Mouse (Mus musculus) hindbrain, embryonic 15.5 days (tissue): ENCODE measurements around the gene Ubald1. TPM values are rescaled to one million over a fixed set of nuclear protein-coding genes. Genes with fewer than 3 reads are reported as not detected.

Source experiments
- ATAC-seq: fragments of 200-750 bp; cut with Nextera tagmentation; 2 replicates; pipeline ENCODE4 v1.8.0; 2017; ENCODE audit warnings: low read depth, moderate number of reproducible peaks, moderate TSS enrichment; ENCODE audit not compliant: low FRiP score
- H3K27ac ChIP-seq: fragments of 300-500 bp; sonication (generic); replicated peaks from 2 replicates; pipeline ENCODE4 v1.5.1; 2015; ENCODE audit warnings: mild to moderate bottlenecking, inconsistent platforms
- H3K27me3 ChIP-seq: fragments of 300-500 bp; sonication (generic); 2 replicates; pipeline ENCODE4 v1.6.1; 2015; ENCODE audit warnings: control low read depth, inconsistent platforms
- H3K36me3 ChIP-seq: fragments of 300-500 bp; sonication (generic); 2 replicates; pipeline ENCODE4 v1.6.1; 2015; ENCODE audit warnings: control low read depth, inconsistent platforms
- H3K4me1 ChIP-seq: fragments of 300-500 bp; sonication (generic); replicated peaks from 2 replicates; pipeline ENCODE4 v1.6.1; 2015; ENCODE audit warnings: control low read depth, inconsistent platforms
- H3K4me2 ChIP-seq: fragments of 300-500 bp; sonication (generic); 2 replicates; pipeline ENCODE4 v1.6.1; 2015; ENCODE audit warnings: moderate library complexity, mild to moderate bottlenecking, inconsistent platforms
- H3K4me3 ChIP-seq: fragments of 300-500 bp; sonication (generic); 2 replicates; pipeline ENCODE4 v1.5.1; 2015; ENCODE audit warnings: mild to moderate bottlenecking, inconsistent platforms
- H3K9ac ChIP-seq: fragments of 300-500 bp; sonication (generic); 2 replicates; pipeline ENCODE4 v1.6.1; 2015; ENCODE audit warnings: inconsistent platforms
- H3K9me3 ChIP-seq: fragments of 300-500 bp; sonication (generic); 2 replicates; pipeline ENCODE4 v1.6.1; 2016; ENCODE audit warnings: control low read depth, inconsistent platforms
- WGBS: fragments of 180-500 bp; shearing (Covaris S2); methylation state at CpG from one replicate; pipeline ENCODE4 v1.1.7; 2015; 5-methylcytosine and 5-hydroxymethylcytosine counted together
- polyA plus RNA-seq: library from polyadenylated mRNA; unstranded; fragments of >200 nt; fragmentation: Nextera tagmentation; extraction: Ambion mirVana; gene quantifications from 2 replicates; pipeline ENCODE4 v1.2.1, GENCODE M21; 2015

The Ubald1 gene
- polyA plus RNA-seq, 1 experiment from 2014 or later = 69.2 TPM

DNA sequence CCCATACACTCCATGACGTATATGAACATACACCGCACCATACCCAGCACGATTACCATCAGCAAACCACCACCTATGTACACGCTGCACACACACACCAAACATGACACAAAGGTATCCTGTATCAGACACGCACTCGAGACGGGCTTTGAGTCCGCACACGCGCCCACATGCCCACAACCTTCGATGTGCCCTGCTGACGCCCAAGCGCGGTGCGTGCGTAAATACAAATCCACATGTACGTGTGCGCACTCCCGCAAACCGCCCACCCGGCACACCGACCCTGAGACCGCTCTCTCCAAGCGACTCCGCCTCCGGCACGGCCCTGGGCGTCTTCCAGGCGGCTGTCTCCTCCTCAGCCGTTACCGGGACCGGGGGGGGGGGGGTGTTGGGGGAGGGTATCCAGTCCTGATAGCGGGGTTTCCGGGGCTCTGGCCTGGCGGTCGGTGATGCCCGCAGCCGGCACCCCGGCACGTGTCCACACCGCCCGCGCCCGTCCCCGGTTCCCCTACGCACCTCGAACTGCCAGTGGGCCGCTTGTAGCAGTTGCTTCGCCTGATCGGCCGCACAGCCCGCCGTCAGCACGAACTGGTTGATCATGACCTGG lies 911 bp downstream of the Ubald1 start:
- H3K36me3 ChIP-seq = no peaks in the 10 kb centered on the region
- H3K4me3 ChIP-seq = peak overlapping the region; percentile 81
- no peaks in the 10 kb centered on the region for H3K9me3 ChIP-seq
- H3K27ac ChIP-seq = peak overlapping the region; percentile 98
- peaks cover 49% of the 10 kb centered on the region for H3K4me1 ChIP-seq
- H3K27me3 ChIP-seq = no peaks in the 10 kb centered on the region
- H3K4me2 ChIP-seq = peak overlapping the region; percentile 65
- WGBS = under 1% methylated on average over 53 of the region's 54 CpGs
- ATAC-seq = peak; percentile 27
- peak overlapping the region; percentile 68 for H3K9ac ChIP-seq

DNA sequence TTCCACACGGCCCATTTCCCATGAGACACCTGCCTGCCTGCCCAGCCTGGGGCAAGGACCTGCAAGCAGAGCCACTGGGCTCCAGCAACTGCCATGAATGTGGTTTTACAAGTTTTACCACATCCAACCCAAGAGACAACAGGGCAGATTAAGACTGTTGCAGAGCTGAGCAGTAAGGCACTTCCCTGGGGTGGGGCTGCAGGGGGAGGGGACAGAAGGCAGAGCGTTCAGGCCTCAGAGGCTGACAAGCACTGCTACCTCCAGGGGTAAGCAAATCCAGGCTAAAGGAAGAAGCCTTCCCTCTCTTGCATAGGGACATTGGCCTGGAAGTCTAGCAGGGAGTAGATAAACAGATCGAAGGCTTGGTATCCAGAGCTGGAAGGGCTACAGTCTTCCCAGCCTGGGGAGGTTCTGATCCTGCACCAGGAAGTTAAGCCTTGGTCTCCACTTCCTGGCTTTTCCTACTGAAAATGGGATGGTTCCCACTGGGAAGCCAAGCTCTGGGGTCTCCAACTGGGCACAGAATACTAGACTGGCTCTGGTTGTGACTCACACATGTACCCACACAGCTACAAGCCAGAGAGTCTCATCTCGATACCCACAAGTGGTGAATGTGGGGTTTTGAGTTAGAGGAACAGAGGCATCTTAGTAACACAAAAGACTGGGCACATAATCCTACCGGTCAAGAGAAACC lies 1.8 kb downstream of the Ubald1 start:
- Histone ChIP-seq H3K27me3 (no peaks in the 10 kb centered on the region), H3K36me3 (no peaks in the 10 kb centered on the region), H3K4me1 (peaks cover 49% of the 10 kb centered on the region), H3K27ac (peak overlapping the region; percentile 98), H3K4me2 (peak overlapping the region; percentile 65), H3K4me3 (peak overlapping the region; percentile 81), H3K9ac (peak overlapping the region; percentile 68), H3K9me3 (no peaks in the 10 kb centered on the region)
- 37% methylated on average over 5 of the region's 5 CpGs for WGBS
- no peak for ATAC-seq

DNA sequence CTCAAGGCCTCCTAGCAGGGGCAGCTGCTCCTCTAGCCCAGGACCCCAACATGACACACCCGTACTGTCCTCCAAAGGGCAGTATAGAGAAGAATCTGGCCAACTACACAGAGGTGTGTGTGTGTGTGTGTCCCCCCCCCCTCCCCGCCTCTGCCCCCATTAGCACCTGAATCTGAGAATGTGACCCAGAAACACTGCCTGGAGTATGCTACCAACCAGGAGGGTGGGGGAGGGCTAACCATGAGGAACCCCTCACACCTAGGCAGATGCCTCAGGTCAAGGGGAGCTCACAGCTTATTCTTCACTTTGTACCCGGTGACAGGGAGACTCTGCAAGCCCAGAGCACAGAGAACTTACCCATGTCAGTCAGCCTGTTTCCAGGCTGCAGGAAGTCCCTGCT lies 2.4 kb downstream of the Ubald1 start:
- Histone ChIP-seq H3K4me2 (peak overlapping the region; percentile 65), H3K9me3 (no peaks in the 10 kb centered on the region), H3K27ac (peak overlapping the region; percentile 98), H3K27me3 (no peaks in the 10 kb centered on the region), H3K9ac (peak overlapping the region; percentile 68), H3K36me3 (0 out of 2 replicates have a peak, but pooled peaks cover 1% of the 10 kb centered on the region), H3K4me1 (peaks cover 49% of the 10 kb centered on the region), H3K4me3 (peak overlapping the region; percentile 81)
- 69% methylated on average over 3 of the region's 3 CpGs for WGBS
- no peak for ATAC-seq

DNA sequence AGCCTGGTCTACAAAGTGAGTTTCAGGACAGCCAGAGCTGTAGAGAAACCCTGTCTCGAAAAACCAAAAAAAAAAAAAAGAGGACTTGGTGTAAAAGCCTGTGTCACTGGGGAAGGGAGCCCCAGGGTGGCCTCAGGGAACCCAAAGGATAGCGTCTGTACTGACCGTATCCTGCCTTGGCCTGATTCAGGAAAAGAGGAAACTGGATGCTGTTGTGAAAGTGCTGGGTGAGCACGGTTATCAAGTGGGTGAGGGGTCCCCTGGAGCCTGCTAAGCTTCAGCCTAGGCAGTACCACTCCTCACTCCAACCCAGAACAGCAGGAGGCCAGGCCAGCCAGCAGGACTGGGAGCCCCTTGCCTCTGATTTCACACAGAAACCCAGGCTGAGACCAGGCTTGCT lies 2.9 kb downstream of the Ubald1 start:
- Histone ChIP-seq H3K4me3 (no peak overlapping the region), H3K36me3 (0 out of 2 replicates have a peak, but pooled peaks cover 3% of the 10 kb centered on the region), H3K4me2 (no peak overlapping the region), H3K9me3 (no peaks in the 10 kb centered on the region), H3K27ac (no peak overlapping the region), H3K27me3 (no peaks in the 10 kb centered on the region), H3K4me1 (peaks cover 49% of the 10 kb centered on the region), H3K9ac (0 out of 2 replicates have a peak overlapping the region, but pooled peaks have one; percentile 68)
- 85% methylated on average over 4 of the region's 4 CpGs for WGBS
- ATAC-seq = no peak

DNA sequence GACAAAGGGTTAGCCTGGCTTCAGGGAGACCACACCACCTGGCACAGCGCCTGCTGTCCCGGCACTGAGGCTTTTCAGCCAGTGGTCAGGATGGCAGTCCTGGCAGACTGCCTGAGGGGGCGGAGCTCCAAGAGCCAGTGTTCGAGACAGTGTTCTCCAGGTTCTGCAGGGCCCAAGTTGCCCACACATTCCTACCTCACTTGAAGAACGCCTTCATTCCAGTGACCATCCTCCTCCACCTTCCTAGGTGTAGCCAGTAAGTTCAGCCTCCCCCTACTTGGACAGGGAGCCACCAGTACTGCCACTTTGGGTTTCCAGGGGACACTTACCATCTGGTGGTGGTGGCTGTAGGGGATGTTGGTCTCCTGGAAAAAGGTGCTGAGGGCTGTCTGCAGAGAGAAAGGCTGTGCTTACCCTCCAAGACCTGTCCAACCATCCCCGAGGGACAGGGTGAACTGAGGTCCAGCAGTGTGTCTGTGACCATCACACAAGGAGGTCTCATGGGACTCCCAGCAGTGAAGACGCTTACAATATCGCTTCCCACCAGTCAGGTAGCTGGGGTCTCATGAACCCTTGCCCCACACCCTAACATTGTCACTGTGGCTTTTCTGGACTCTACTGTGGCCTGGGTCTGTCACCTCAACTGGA lies 4.0 kb downstream of the Ubald1 start:
- WGBS = 72% methylated on average over 8 of the region's 8 CpGs
- Histone ChIP-seq H3K27me3 (no peaks in the 10 kb centered on the region), H3K36me3 (0 out of 2 replicates have a peak, but pooled peaks cover 3% of the 10 kb centered on the region), H3K4me1 (peaks cover 39% of the 10 kb centered on the region), H3K9me3 (no peaks in the 10 kb centered on the region), H3K27ac (no peak overlapping the region), H3K4me3 (no peak overlapping the region), H3K9ac (no peak overlapping the region), H3K4me2 (no peak overlapping the region)
- ATAC-seq = no peak

DNA sequence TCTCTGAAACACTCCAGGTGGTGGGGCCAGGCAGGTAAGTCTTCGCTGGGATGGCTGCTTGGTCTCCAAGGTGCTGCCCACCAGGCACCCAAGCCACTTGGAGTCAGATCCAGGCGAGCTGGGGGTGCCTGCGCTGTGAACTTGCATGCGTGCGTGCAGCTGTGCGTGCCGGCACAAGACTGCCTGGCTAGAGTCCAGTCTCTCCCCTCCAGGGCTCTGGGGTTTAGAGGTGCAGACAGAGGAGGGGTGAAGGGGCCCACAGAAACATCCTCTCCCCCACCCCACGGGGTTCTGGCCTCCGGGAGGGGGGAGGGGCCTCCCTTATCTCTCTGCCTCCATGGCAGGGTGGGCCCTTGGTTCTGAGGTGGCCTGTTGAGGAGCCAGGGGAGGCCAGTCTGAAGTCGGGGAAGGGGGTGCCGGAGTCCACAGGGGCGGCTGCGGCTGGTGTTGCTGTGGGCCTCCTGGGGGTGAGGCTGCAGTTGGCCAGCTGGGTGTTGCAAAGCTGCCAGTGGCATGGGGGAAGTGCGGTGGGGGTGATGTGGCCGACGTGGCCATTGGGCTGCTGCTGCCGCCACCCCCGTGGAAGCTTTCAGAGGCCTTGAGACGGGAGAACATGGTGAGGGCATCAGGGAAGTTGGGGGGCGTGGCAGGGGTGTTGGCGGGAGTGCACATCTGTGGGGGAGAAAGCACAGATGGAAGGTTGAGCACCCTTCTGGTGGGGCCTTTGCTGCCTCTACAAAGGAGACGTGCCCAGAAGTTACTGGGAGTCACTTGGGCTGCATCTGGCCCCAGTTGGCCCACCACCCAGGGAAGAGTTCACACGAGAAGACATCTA lies 4.7 kb downstream of the Ubald1 start:
- 77% methylated on average over 23 of the region's 23 CpGs for WGBS
- Histone ChIP-seq H3K36me3 (0 out of 2 replicates have a peak, but pooled peaks cover 3% of the 10 kb centered on the region), H3K4me3 (no peak overlapping the region), H3K27me3 (no peaks in the 10 kb centered on the region), H3K9ac (no peak overlapping the region), H3K4me1 (peaks cover 37% of the 10 kb centered on the region), H3K9me3 (no peaks in the 10 kb centered on the region), H3K4me2 (no peak overlapping the region), H3K27ac (no peak overlapping the region)
- no peak for ATAC-seq

DNA sequence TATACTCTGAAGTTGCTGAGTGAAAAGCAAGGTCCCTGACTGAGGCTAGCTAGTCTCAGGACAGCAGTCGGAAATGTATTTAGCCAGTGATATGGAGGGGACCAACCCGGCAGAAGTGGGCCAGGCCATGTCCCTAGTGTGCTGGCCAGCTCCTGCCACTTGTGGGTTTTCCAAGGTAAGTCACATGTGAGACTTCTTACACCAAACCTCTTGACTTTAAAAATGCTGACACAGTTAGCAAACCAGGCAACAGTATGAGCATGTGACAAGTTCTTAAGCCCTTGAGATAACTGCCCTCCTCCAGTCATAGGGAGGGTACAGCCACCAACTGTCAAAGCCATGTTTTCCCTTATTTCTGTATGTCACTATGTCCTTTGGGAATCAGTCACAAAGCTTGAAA lies 8.2 kb downstream of the Ubald1 start:
- H3K36me3 ChIP-seq = 0 out of 2 replicates have a peak, but pooled peaks cover 8% of the 10 kb centered on the region
- no peak for ATAC-seq
- 85% methylated on average over 2 of the region's 2 CpGs for WGBS
- H3K4me2 ChIP-seq = no peak overlapping the region
- no peaks in the 10 kb centered on the region for H3K27me3 ChIP-seq
- H3K9me3 ChIP-seq = no peaks in the 10 kb centered on the region
- no peak overlapping the region for H3K27ac ChIP-seq
- H3K4me3 ChIP-seq = no peak overlapping the region
- no peak overlapping the region for H3K9ac ChIP-seq
- peaks cover 19% of the 10 kb centered on the region; the same call in 1 of the 2 replicates for H3K4me1 ChIP-seq

DNA sequence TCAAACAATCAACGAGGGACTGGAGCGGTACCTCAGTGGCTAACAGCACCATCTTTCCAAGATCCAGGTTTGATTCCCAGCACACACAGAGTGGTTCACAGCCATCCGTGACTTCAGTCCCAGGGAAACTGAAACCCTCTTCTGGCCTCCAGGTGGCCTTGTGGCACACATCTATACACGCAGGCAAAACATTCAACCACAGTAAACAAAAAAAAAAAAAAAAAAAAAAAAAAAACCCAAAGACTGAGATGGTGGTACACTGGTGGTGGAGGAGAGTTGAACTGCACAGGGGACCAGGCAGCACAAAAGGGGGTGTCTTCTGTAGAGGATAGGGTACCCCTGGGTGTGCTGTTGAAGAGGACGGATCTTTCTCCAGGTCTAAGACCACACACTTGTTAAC lies 9.6 kb downstream of the Ubald1 start:
- Histone ChIP-seq H3K4me1 (peaks cover 5% of the 10 kb centered on the region; the same call in 1 of the 2 replicates), H3K27me3 (no peaks in the 10 kb centered on the region), H3K27ac (no peak overlapping the region), H3K9me3 (no peaks in the 10 kb centered on the region), H3K9ac (no peak overlapping the region), H3K4me3 (no peak overlapping the region), H3K36me3 (0 out of 2 replicates have a peak, but pooled peaks cover 8% of the 10 kb centered on the region), H3K4me2 (no peak overlapping the region)
- ATAC-seq = no peak
- WGBS = 91% methylated on average over 5 of the region's 5 CpGs

DNA sequence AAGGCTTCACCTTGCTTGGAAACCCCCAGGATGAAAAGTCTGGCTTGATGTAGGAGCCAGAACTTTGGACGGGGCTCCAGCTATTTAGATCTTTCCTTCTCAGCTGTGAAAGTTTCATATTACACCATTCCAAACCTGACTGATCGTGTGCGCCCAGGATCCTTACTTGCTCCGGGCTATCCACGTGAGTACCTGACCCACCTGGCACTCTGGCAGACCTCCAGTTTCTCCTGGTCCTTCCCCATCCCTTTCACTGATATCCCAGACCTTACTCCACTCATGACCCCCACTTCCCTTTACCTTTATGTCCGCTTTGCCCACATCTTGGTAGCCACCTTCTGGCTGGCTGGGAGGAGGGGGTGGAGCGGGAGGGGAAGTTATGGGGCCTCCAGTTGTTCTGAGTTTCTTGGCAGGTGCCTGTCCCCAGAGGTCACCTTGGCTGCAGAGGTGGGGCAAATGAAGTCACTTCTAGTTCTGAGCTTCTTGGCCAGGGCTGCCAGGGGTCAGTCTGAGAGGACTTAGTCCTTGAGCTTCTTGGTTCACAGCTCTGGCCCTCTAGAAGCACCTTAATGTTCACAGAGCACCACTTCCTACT lies 13.9 kb downstream of the Ubald1 start:
- 76% methylated on average over 7 of the region's 7 CpGs for WGBS
- H3K9me3 ChIP-seq = no peaks in the 10 kb centered on the region
- ATAC-seq = no peak
- H3K4me1 ChIP-seq = no peaks in the 10 kb centered on the region
- H3K9ac ChIP-seq = no peak overlapping the region
- H3K4me2 ChIP-seq = no peak overlapping the region
- H3K36me3 ChIP-seq = 0 out of 2 replicates have a peak, but pooled peaks cover 6% of the 10 kb centered on the region
- no peaks in the 10 kb centered on the region for H3K27me3 ChIP-seq
- H3K27ac ChIP-seq = no peak overlapping the region
- H3K4me3 ChIP-seq = no peak overlapping the region

DNA sequence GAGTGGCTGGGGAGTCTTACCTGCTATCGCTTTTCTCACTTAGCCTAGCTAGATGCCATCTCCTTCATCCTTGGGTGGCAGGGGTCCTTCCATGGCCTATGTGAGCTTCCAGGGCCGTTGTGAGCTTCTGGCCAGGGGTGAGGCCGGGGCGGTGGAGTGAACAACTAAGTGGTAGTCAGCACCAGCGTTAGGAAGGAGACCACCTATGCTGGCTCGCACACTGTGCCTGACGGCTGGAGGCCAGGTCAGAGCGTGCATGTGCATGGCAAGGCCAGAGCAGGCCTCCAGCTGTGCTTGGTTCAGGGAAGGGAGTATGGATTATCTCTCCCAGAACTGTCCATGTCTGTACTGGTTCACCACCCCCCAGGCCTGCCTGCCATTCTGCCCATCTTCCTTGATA lies 16.4 kb downstream of the Ubald1 start:
- Histone ChIP-seq H3K36me3 (no peaks in the 10 kb centered on the region), H3K9me3 (no peaks in the 10 kb centered on the region), H3K9ac (no peak overlapping the region), H3K27ac (no peak overlapping the region), H3K4me1 (no peaks in the 10 kb centered on the region), H3K27me3 (no peaks in the 10 kb centered on the region), H3K4me3 (no peak overlapping the region), H3K4me2 (no peak overlapping the region)
- ATAC-seq = no peak
- WGBS = 86% methylated on average over 8 of the region's 8 CpGs

DNA sequence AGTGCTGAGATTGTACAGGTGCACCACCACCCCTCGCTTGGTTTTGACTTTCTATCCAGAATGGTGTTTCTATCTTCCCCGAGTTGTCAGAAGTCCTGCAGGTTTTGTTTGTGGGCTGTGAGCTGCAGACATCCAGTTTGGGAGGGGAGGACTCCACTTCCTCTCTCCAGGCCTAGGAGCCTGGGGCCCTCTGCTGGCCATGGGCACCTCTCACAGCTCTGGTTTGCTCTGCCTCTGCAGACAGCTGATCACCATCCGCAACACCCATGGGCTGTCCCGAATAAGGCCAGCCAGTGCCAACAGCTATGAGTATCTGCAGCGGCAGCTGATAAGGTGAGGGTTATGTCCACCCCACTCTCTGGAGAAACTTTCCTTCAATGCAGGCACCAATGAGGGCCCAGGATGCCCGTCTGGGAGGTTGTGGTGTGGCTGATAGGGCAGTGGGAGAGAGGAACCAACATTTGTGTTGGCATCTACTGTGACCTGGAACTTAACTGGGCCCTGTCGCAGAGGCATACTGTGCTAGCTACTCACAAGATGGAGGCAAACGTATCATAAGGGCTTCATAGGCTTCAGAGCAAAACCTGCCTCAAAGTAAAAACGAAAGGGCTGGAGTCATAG lies 17.1 kb downstream of the Ubald1 start:
- no peak overlapping the region for H3K4me2 ChIP-seq
- WGBS = 53% methylated on average over 9 of the region's 9 CpGs
- H3K4me1 ChIP-seq = no peaks in the 10 kb centered on the region
- H3K27me3 ChIP-seq = no peaks in the 10 kb centered on the region
- no peak overlapping the region for H3K27ac ChIP-seq
- no peak overlapping the region for H3K4me3 ChIP-seq
- H3K9ac ChIP-seq = no peak overlapping the region
- no peaks in the 10 kb centered on the region for H3K9me3 ChIP-seq
- ATAC-seq = peak; percentile 79; the same call in 1 of the 2 replicates
- H3K36me3 ChIP-seq = no peaks in the 10 kb centered on the region
